Mouse (Mus musculus) bone marrow macrophage, adult 2 months (primary cell): ENCODE data around the gene Mrpl27. TPM values are rescaled to one million over a fixed set of nuclear protein-coding genes. Genes with fewer than 3 reads are reported as not detected.

Experiments
- H3K27ac ChIP-seq: 2 replicates; pipeline ENCODE4 v1.5.1; 2012; ENCODE audit warnings: low read depth, low read length; ENCODE audit not compliant: insufficient read depth
- H3K4me1 ChIP-seq: 2 replicates; pipeline ENCODE4 v1.6.1; 2012; ENCODE audit warnings: low read length; ENCODE audit not compliant: control insufficient read depth, insufficient read depth
- H3K4me3 ChIP-seq: 2 replicates; pipeline ENCODE4 v1.5.1; 2012; ENCODE audit warnings: mild to moderate bottlenecking, low read length, moderate library complexity; ENCODE audit not compliant: insufficient read depth
- CTCF ChIP-seq: IDR thresholded peaks from 2 replicates; pipeline ENCODE4 v1.5.1; 2012; ENCODE audit warnings: low read depth, mild to moderate bottlenecking, low read length, moderate library complexity
- POLR2A ChIP-seq: IDR thresholded peaks from 2 replicates; pipeline ENCODE4 v1.6.1; 2012; ENCODE audit warnings: mild to moderate bottlenecking, low read depth, low read length, borderline replicate concordance
- polyA plus RNA-seq: library from polyadenylated mRNA; stranded (reverse); fragments of >200 nt; gene quantifications from 2 replicates; pipeline ENCODE4 v1.2.4, GENCODE M21; 2012; ENCODE audit not compliant: missing spikeins, insufficient read depth, insufficient read length

Gene Mrpl27
- polyA plus RNA-seq, 1 experiment: 65.1 TPM

- TF ChIP-seq POLR2A: no peak
- no peak for TF ChIP-seq CTCF
- no peak overlapping the region for H3K4me3 ChIP-seq
- peaks cover 25% of the 10 kb centered on the region for H3K4me1 ChIP-seq
- no peak overlapping the region for H3K27ac ChIP-seq
Observed at GRCm38 (mm10) chr11:94695508-94695907, 41.9 kb downstream of the Mrpl27 start.

- TF ChIP-seq POLR2A: no peak
- no peak for TF ChIP-seq CTCF
- no peak overlapping the region for H3K4me3 ChIP-seq
- peaks cover 21% of the 10 kb centered on the region for H3K4me1 ChIP-seq
- H3K27ac ChIP-seq: no peak overlapping the region
Observed at GRCm38 (mm10) chr11:94697140-94697539, 43.6 kb downstream of the Mrpl27 start.

GRCm38 (mm10) chr11:94697703-94698464 lies 44.3 kb downstream of the Mrpl27 start:
- no peak overlapping the region for H3K27ac ChIP-seq
- no peak overlapping the region for H3K4me3 ChIP-seq
- H3K4me1 ChIP-seq: peaks cover 17% of the 10 kb centered on the region
- TF ChIP-seq CTCF (no peak), POLR2A (no peak)

GRCm38 (mm10) chr11:94699399-94699798 lies 45.8 kb downstream of the Mrpl27 start:
- no peak overlapping the region for H3K27ac ChIP-seq

GRCm38 (mm10) chr11:94701401-94702215 lies 48.0 kb downstream of the Mrpl27 start:
- Histone ChIP-seq H3K4me3 (no peak overlapping the region), H3K27ac (no peak overlapping the region), H3K4me1 (peaks cover 17% of the 10 kb centered on the region)
- TF ChIP-seq CTCF (no peak), POLR2A (no peak)

More at GRCm38 (mm10) chr11:94699399-94699798, 45.8 kb downstream of the Mrpl27 start:
- no peak for TF ChIP-seq CTCF
- no peak for TF ChIP-seq POLR2A
- peaks cover 23% of the 10 kb centered on the region for H3K4me1 ChIP-seq
- H3K4me3 ChIP-seq: no peak overlapping the region

GRCm38 (mm10) chr11:94702216-94702610 lies 48.6 kb downstream of the Mrpl27 start:
- TF ChIP-seq CTCF (no peak), POLR2A (no peak)
- H3K4me3 ChIP-seq: no peak overlapping the region

GRCm38 (mm10) chr11:94704020-94704419 lies 50.5 kb downstream of the Mrpl27 start:
- Histone ChIP-seq H3K4me3 (no peak overlapping the region), H3K27ac (peak overlapping the region; percentile 46), H3K4me1 (peaks cover 28% of the 10 kb centered on the region)
- no peak for TF ChIP-seq POLR2A
- TF ChIP-seq CTCF: peak; percentile 51; the same call in 1 of the 2 replicates

More at GRCm38 (mm10) chr11:94702216-94702610, 48.6 kb downstream of the Mrpl27 start:
- Histone ChIP-seq H3K4me1 (peaks cover 18% of the 10 kb centered on the region), H3K27ac (no peak overlapping the region)

- peaks cover 32% of the 10 kb centered on the region for H3K4me1 ChIP-seq
- H3K27ac ChIP-seq: peak within 1 kb of the TSS; percentile 46
- no peak within 1 kb of the TSS for H3K4me3 ChIP-seq
- TF ChIP-seq POLR2A (no peak), CTCF (no peak)
Observed at GRCm38 (mm10) chr11:94704472-94704871, 50.9 kb downstream of the Mrpl27 start, which contains the start of gene Gm11541. Gene Gm11541, minus strand, starts transcription at chr11:94704499.

Other genes with a start within 250 kb of the Mrpl27 start
- gene Cacna1g, start 179.6 kb upstream of the Mrpl27 start, polyA plus RNA-seq: not detected in 2 replicates
- gene Spata20, start 167.6 kb upstream of the Mrpl27 start, polyA plus RNA-seq: not detected in 2 replicates
- not detected in 2 replicates for gene Epn3, start 153.8 kb upstream of the Mrpl27 start, polyA plus RNA-seq
- 0.50 and 0.89 TPM in 2 replicates for gene Mycbpap, start 132.0 kb upstream of the Mrpl27 start, polyA plus RNA-seq
- 2.4 and 3.3 TPM in 2 replicates for gene Rsad1, start 104.5 kb upstream of the Mrpl27 start, polyA plus RNA-seq
- not detected in 2 replicates for gene Chad, start 88.7 kb upstream of the Mrpl27 start, polyA plus RNA-seq
- gene Acsf2, start 51.9 kb upstream of the Mrpl27 start, polyA plus RNA-seq: 9.5 and 10.2 TPM in 2 replicates
- gene Lrrc59, start 24.0 kb upstream of the Mrpl27 start, polyA plus RNA-seq: 48.9 and 57.6 TPM in 2 replicates
- 4.1 and 7.5 TPM in 2 replicates for gene Eme1, start 197 bp downstream of the Mrpl27 start, polyA plus RNA-seq
- gene Xylt2, start 23.7 kb downstream of the Mrpl27 start, polyA plus RNA-seq: 186 and 188 TPM in 2 replicates
- not detected in 2 replicates for gene Gm11541, start 50.7 kb downstream of the Mrpl27 start, polyA plus RNA-seq
- not detected in 2 replicates for gene Cdc34b, start 88.0 kb downstream of the Mrpl27 start, polyA plus RNA-seq
- 0.28 TPM in 1 of 2 replicates, not detected in the other for gene Tmem92, start 128.9 kb downstream of the Mrpl27 start, polyA plus RNA-seq